Mouse (Mus musculus) erythroblast, embryonic 14.5 days (primary cell): ENCODE measurements around the gene Tmem97. TPM values are rescaled to one million over a fixed set of nuclear protein-coding genes. Genes with fewer than 3 reads are reported as not detected.

Experiments
- H3K27me3 ChIP-seq: 2 replicates; pipeline ENCODE4 v1.6.1; 2012; ENCODE audit warnings: inconsistent platforms; ENCODE audit not compliant: control insufficient read depth
- H3K36me3 ChIP-seq: 2 replicates; pipeline ENCODE4 v1.6.1; 2012; ENCODE audit warnings: mild to moderate bottlenecking, inconsistent platforms; ENCODE audit not compliant: control insufficient read depth
- H3K4me1 ChIP-seq: 2 replicates; pipeline ENCODE4 v1.6.1; 2012; ENCODE audit warnings: inconsistent platforms; ENCODE audit not compliant: control insufficient read depth
- H3K4me3 ChIP-seq: replicated peaks from 2 replicates; pipeline ENCODE3; 2012; ENCODE audit warnings: moderate library complexity, mild to moderate bottlenecking, inconsistent platforms
- H3K9me3 ChIP-seq: 2 replicates; pipeline ENCODE4 v1.6.1; 2012; ENCODE audit warnings: low read length, inconsistent platforms, mixed read lengths; ENCODE audit not compliant: control insufficient read depth
- GATA1 ChIP-seq: IDR thresholded peaks from 2 replicates; pipeline ENCODE4 v1.6.1; 2012; ENCODE audit warnings: low read length, inconsistent platforms, mixed read lengths
- TAL1 ChIP-seq: IDR thresholded peaks from 3 replicates; pipeline ENCODE4 v1.6.1; 2012; ENCODE audit warnings: low read length, inconsistent platforms, mixed read lengths
- polyA plus RNA-seq: library from polyadenylated mRNA; stranded (reverse); fragments of >175 nt; gene quantifications from 2 replicates; pipeline ENCODE4 v1.2.3, GENCODE M21; 2012

Gene Tmem97
- polyA plus RNA-seq, 1 experiment: 0.64 TPM

GRCm38 (mm10) chr11:78505430-78505829 is 45.1 kb downstream of the Tmem97 start:
- Histone ChIP-seq H3K27me3 (peaks cover 6% of the 10 kb centered on the region), H3K9me3 (no peaks in the 10 kb centered on the region), H3K4me3 (no peak overlapping the region), H3K4me1 (no peaks in the 10 kb centered on the region), H3K36me3 (peaks cover 45% of the 10 kb centered on the region)
- TF ChIP-seq GATA1 (no peak), TAL1 (no peak)

GRCm38 (mm10) chr11:78502909-78503650 is 47.5 kb downstream of the Tmem97 start, which contains the start of gene Sebox:
TSS of gene Sebox (plus strand) at chr11:78503447.
- H3K27me3 ChIP-seq: peaks cover 28% of the 10 kb centered on the region
- H3K4me1 ChIP-seq: no peaks in the 10 kb centered on the region; the same call in 1 of the 2 replicates
- no peak within 1 kb of the TSS for H3K4me3 ChIP-seq
- H3K36me3 ChIP-seq: peaks cover 28% of the 10 kb centered on the region
- no peak for TF ChIP-seq TAL1
- TF ChIP-seq GATA1: no peak
- H3K9me3 ChIP-seq: no peaks in the 10 kb centered on the region

DNA sequence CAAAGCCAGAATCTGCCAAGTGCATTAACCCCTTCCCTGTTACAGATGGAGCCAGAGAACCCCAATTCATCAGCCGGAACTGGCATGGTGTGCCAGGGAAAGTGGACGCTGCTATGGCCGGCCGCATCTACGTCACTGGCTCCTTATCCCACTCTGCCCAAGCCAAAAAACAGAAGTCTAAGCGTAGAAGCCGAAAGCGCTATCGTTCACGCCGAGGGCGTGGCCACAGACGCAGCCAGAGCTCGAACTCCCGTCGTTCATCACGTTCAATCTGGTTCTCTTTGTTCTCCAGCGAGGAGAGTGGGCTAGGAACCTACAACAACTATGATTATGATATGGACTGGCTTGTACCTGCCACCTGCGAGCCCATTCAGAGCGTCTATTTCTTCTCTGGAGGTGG is 49.0 kb downstream of the Tmem97 start:
- H3K36me3 ChIP-seq: peaks cover 13% of the 10 kb centered on the region
- no peak overlapping the region for H3K4me3 ChIP-seq
- H3K4me1 ChIP-seq: peaks cover 14% of the 10 kb centered on the region
- peaks cover 44% of the 10 kb centered on the region for H3K27me3 ChIP-seq
- TF ChIP-seq GATA1 (no peak), TAL1 (no peak)
- H3K9me3 ChIP-seq: peaks cover 4% of the 10 kb centered on the region; the same call in 1 of the 2 replicates

GRCm38 (mm10) chr11:78500623-78501202 is 49.9 kb downstream of the Tmem97 start:
- H3K27me3 ChIP-seq: peaks cover 52% of the 10 kb centered on the region
- H3K4me1 ChIP-seq: peaks cover 14% of the 10 kb centered on the region
- peak overlapping the region; percentile 52 for H3K4me3 ChIP-seq
- no peak for TF ChIP-seq GATA1
- TF ChIP-seq TAL1: no peak
- H3K36me3 ChIP-seq: peaks cover 4% of the 10 kb centered on the region
- peaks cover 4% of the 10 kb centered on the region; the same call in 1 of the 2 replicates for H3K9me3 ChIP-seq

GRCm38 (mm10) chr11:78499543-78499942 is 51.0 kb downstream of the Tmem97 start:
- Histone ChIP-seq H3K27me3 (peaks cover 64% of the 10 kb centered on the region), H3K4me3 (peak overlapping the region; percentile 52)

DNA sequence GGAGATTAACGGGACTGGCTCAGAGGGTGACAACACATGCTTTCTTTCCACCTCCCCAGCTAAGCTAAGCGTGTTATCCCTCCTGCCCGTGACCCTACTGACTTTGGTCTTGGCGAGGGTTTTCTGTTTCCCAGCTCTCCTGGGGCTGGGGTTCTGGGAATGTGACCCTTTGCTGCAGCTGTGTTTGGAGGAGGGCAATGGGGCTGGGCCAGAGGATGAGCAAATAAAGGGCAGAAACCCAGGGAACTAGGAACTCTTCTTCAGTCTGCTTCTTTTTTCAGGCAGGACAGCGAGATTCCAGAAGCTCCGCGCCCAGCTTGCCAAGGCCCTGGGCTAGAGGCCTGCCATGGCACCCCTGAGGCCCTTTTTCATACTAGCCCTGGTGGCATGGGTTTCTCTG is 51.6 kb downstream of the Tmem97 start, which contains the start of gene Vtn:
Vtn (plus strand) TSS at position 88 of the 400 bp plus-strand sequence.
- H3K36me3 ChIP-seq: no peaks in the 10 kb centered on the region; the same call in 1 of the 2 replicates
- H3K4me1 ChIP-seq: peaks cover 14% of the 10 kb centered on the region

More at GRCm38 (mm10) chr11:78499543-78499942, 51.0 kb downstream of the Tmem97 start:
- no peaks in the 10 kb centered on the region; the same call in 1 of the 2 replicates for H3K36me3 ChIP-seq
- TF ChIP-seq TAL1 (no peak), GATA1 (no peak)
- H3K9me3 ChIP-seq: peaks cover 4% of the 10 kb centered on the region; the same call in 1 of the 2 replicates
- H3K4me1 ChIP-seq: peaks cover 14% of the 10 kb centered on the region

DNA sequence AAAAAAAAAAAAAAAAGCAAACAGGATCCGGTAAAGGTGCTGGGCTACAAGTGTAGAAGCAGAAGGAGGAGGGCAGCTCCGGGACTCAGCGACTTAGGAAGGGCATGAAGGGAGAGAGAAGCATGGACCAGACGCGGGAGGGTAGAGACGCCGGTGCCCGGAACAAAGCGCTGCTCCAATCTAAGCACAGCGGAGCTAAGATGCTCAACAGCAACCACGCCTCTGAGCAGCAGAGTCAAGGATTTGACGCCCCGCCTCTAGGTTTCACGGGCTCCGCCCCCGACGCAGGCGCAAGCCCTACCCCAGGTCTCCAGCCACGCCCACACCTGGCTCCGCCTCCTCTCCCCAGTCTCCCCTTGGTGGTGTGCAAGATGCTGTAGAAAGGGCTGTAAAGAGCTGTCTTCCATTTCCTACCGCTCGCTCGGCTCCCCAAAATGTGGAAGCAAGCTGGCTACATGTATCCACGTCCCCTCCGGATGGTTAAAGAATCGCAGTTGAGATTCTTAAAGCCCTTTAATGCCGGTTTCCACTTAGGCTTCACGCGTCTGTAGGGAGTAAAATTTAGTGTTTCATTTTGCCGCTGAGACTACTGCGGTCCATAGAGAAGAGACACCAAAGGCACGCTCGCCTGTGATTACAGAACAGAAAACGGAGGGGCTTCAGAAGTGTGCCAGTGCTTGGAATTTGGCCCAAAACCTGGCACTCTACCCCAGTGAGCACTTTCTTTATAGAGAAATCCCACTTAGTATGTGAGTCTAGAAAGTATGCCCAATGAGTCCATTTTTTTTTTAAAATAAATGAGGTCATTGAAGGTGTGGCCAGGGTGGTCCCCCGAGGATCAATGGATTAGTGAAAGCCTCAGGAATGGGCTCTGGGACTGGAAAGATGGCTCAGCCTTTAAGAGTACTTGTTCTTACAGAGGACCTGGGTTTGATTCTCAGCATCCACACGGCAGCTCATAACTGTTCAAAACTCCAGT is 52.7 kb downstream of the Tmem97 start, which contains the start of gene Sarm1:
Sarm1 (minus strand) TSS at position 211 of the 979 bp plus-strand sequence.
- Histone ChIP-seq H3K9me3 (peaks cover 4% of the 10 kb centered on the region; the same call in 1 of the 2 replicates), H3K4me3 (peak within 1 kb of the TSS; percentile 43), H3K27me3 (peaks cover 75% of the 10 kb centered on the region), H3K36me3 (no peaks in the 10 kb centered on the region; the same call in 1 of the 2 replicates), H3K4me1 (peaks cover 14% of the 10 kb centered on the region)
- no peak for TF ChIP-seq TAL1
- no peak for TF ChIP-seq GATA1

More for the DNA sequence above, 51.6 kb downstream of the Tmem97 start, which contains the start of gene Vtn:
- H3K9me3 ChIP-seq: peaks cover 4% of the 10 kb centered on the region; the same call in 1 of the 2 replicates
- TF ChIP-seq GATA1: no peak
- peak within 1 kb of the TSS; percentile 52 for H3K4me3 ChIP-seq
- peaks cover 69% of the 10 kb centered on the region for H3K27me3 ChIP-seq

GRCm38 (mm10) chr11:78497071-78497541 is 53.5 kb downstream of the Tmem97 start:
- Histone ChIP-seq H3K4me3 (peak overlapping the region; percentile 43), H3K4me1 (peaks cover 14% of the 10 kb centered on the region), H3K27me3 (peaks cover 74% of the 10 kb centered on the region), H3K36me3 (no peaks in the 10 kb centered on the region; the same call in 1 of the 2 replicates), H3K9me3 (peaks cover 4% of the 10 kb centered on the region; the same call in 1 of the 2 replicates)
- TF ChIP-seq GATA1 (no peak), TAL1 (no peak)
